Mouse (Mus musculus) stomach, embryonic 14.5 days (tissue): ENCODE measurements around the gene Kmt2d. TPM values are rescaled to one million over a fixed set of nuclear protein-coding genes. Genes with fewer than 3 reads are reported as not detected.

Experiments used
- ATAC-seq: fragments of 200-750 bp; cut with Nextera tagmentation; 2 replicates; pipeline ENCODE4 v1.8.0; 2017; ENCODE audit warnings: low read depth, moderate TSS enrichment; ENCODE audit not compliant: insufficient number of reproducible peaks, insufficient read depth, low FRiP score
- H3K27ac ChIP-seq: fragments of 300-500 bp; sonication (generic); 2 replicates; pipeline ENCODE4 v1.5.1; 2014; ENCODE audit warnings: mild to moderate bottlenecking, low read length, moderate library complexity, mixed read lengths
- H3K27me3 ChIP-seq: fragments of 300-500 bp; sonication (generic); 2 replicates; pipeline ENCODE4 v1.6.1; 2014; ENCODE audit warnings: low read length, control low read depth, mixed read lengths; ENCODE audit not compliant: control insufficient read depth, insufficient read depth
- H3K36me3 ChIP-seq: fragments of 300-500 bp; sonication (generic); 2 replicates; pipeline ENCODE4 v1.6.1; 2014; ENCODE audit warnings: mild to moderate bottlenecking, control low read depth, low read length, moderate library complexity, mixed read lengths; ENCODE audit not compliant: control insufficient read depth, insufficient read depth
- H3K4me1 ChIP-seq: fragments of 300-500 bp; sonication (generic); 2 replicates; pipeline ENCODE4 v1.6.1; 2014; ENCODE audit warnings: low read length, control low read depth, mixed read lengths; ENCODE audit not compliant: control insufficient read depth, insufficient read depth
- H3K4me2 ChIP-seq: fragments of 300-500 bp; sonication (generic); replicated peaks from 2 replicates; pipeline ENCODE4 v1.6.1; 2014; ENCODE audit warnings: low read depth, low read length, control low read depth
- H3K4me3 ChIP-seq: fragments of 300-500 bp; sonication (generic); 2 replicates; pipeline ENCODE4 v1.5.1; 2014; ENCODE audit warnings: low read depth, low read length, control low read depth
- H3K9ac ChIP-seq: fragments of 300-500 bp; sonication (generic); replicated peaks from 2 replicates; pipeline ENCODE4 v1.6.1; 2014; ENCODE audit warnings: low read depth, mild to moderate bottlenecking, control low read depth, low read length, moderate library complexity, mixed read lengths
- H3K9me3 ChIP-seq: fragments of 300-500 bp; sonication (generic); 2 replicates; pipeline ENCODE4 v1.6.1; 2016; ENCODE audit warnings: low read depth, low read length, control low read depth; ENCODE audit not compliant: control insufficient read depth
- WGBS: fragments of 180-500 bp; shearing (Covaris S2); extraction: QIAGEN DNeasy Blood & Tissue Kit; methylation state at CpG from one replicate; pipeline ENCODE4 v1.1.7; 2014; 5-methylcytosine and 5-hydroxymethylcytosine counted together
- polyA plus RNA-seq: library from polyadenylated mRNA; unstranded; fragments of >200 nt; fragmentation: Nextera tagmentation; extraction: Ambion mirVana; gene quantifications from 2 replicates; pipeline ENCODE4 v1.2.1, GENCODE M21; 2014

The Kmt2d gene
- polyA plus RNA-seq, 1 experiment from 2014 or later: 21.4 TPM

GRCm38 (mm10) chr15:98901530-98901929 is 30.5 kb upstream of the Kmt2d start:
- Histone ChIP-seq H3K4me2 (no peak overlapping the region), H3K4me1 (peaks cover 8% of the 10 kb centered on the region; the same call in 1 of the 2 replicates), H3K4me3 (no peak overlapping the region), H3K36me3 (peaks cover 6% of the 10 kb centered on the region), H3K9me3 (no peaks in the 10 kb centered on the region), H3K27me3 (peaks cover 19% of the 10 kb centered on the region), H3K9ac (no peak overlapping the region), H3K27ac (no peak overlapping the region)
- whole genome bisulfite sequencing: 81% methylated on average over 1 of the region's 1 CpGs
- no peak for ATAC-seq

DNA sequence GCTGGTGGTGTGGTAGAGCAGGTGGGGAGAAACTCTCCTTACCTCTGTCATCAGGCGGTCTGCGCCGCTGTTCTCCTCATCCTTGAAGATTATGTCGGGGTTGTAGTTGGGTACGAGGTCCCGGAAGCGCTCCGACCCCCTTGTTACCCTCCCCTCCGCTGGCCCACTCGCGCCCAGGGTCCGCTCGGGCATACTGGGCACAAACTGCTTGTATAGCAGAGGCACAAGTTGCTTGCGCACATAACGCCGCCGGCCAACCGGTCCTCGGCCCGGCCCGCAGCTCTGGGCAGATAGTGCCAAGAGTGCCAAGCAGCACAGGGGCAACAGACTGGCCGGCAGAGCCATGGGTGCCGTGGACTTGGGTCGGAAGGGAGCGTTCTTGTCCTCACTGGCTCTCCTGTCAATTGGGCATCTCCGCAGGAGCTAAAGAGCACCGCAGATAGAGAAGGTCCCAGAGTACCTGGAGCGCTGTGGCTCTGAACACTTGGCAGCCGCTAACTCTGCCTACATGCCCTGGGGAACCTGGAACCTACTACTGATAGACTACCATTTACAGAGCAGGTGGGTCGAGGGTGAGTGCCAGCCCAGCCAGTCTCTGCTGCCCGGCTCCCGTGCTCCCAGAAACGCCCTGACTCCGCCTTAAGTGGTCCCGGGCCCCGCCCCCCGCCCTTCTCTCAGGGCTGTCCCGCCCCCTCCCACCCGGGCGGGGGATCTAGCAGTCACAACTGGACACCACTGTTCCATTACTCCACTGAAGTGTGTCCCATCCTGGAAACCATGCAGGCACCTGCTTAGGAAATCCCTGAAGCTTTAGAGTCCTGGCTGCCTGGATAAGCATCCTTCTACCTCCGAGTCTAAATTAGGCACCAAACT is 27.2 kb upstream of the Kmt2d start, which contains the start of gene Dhh:
TSS of gene Dhh (minus strand) at position 613 of the 873 bp plus-strand sequence.
- H3K4me1 ChIP-seq: peaks cover 27% of the 10 kb centered on the region
- no peaks in the 10 kb centered on the region for H3K9me3 ChIP-seq
- peak within 1 kb of the TSS; percentile 22; the same call in 1 of the 2 replicates for H3K4me3 ChIP-seq
- WGBS: 2% methylated on average over 41 of the region's 41 CpGs
- no peak within 1 kb of the TSS for H3K27ac ChIP-seq
- no peaks in the 10 kb centered on the region; the same call in 1 of the 2 replicates for H3K36me3 ChIP-seq
- ATAC-seq: no peak
- H3K27me3 ChIP-seq: peaks cover 42% of the 10 kb centered on the region
- no peak within 1 kb of the TSS for H3K9ac ChIP-seq
- H3K4me2 ChIP-seq: peak within 1 kb of the TSS; percentile 35

GRCm38 (mm10) chr15:98897495-98897894 is 26.5 kb upstream of the Kmt2d start:
- no peak for ATAC-seq
- H3K4me1 ChIP-seq: peaks cover 27% of the 10 kb centered on the region
- H3K9me3 ChIP-seq: no peaks in the 10 kb centered on the region
- peaks cover 45% of the 10 kb centered on the region for H3K27me3 ChIP-seq
- no peak overlapping the region for H3K27ac ChIP-seq
- no peak overlapping the region for H3K9ac ChIP-seq
- H3K4me3 ChIP-seq: peak overlapping the region; percentile 2; the same call in 1 of the 2 replicates
- no peaks in the 10 kb centered on the region for H3K36me3 ChIP-seq
- H3K4me2 ChIP-seq: peak overlapping the region; percentile 35
- WGBS: 5% methylated on average over 10 of the region's 10 CpGs

DNA sequence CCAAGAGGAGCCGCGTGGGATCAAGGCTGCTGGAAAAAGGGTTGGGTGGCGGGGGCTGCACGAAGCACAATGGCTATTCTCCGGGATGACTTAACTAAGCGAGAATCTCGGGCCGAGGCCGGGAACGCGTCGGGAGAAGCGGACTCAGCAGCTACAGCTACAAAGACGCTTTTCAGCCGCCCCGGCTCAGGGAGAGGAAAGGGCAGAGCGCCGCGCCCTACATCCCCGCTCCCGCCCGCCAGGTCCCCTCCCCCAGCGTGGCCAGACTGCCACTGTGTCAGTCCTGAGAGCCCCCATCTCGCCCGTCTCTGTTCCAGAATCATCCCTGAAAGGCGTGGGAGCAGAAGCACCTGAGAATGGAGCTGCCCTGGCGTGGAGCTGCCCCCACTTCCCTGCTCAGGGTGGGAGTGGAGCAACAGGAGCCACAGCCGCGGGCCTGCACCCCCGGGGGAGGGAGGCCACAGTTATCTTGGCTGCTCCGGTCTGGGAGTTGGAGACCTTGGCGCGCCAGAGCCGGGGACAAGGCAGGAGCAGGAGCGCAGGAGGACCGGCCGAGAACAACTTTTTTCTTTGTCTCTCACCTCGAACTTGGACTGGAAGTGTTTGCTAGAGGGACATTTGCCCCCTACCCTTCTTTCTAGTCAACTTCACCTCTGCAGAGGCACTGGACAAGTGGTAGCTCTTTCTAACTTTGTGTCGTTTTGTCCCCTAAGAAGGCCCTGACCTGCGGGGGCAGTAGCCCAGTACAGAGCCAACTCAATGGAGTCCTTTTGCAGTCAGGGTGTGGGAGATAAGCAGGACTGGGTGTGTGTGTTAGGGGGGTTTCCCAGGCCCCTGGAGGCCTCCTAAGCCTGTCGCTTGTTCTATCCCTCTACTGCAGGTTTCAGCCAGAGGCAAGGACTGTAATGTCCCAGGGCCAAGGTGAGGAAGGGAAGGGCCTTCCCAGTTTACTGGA is 24.9 kb upstream of the Kmt2d start:
- Histone ChIP-seq H3K4me1 (peaks cover 27% of the 10 kb centered on the region), H3K4me2 (peak overlapping the region; percentile 43), H3K9me3 (no peaks in the 10 kb centered on the region), H3K4me3 (peak overlapping the region; percentile 15; the same call in 1 of the 2 replicates), H3K27me3 (peaks cover 45% of the 10 kb centered on the region), H3K27ac (0 out of 2 replicates have a peak overlapping the region, but pooled peaks have one; percentile 6), H3K36me3 (no peaks in the 10 kb centered on the region), H3K9ac (no peak overlapping the region; the same call in 1 of the 2 replicates)
- 0 out of 2 replicates have a peak, but pooled peaks have one; percentile 20 for ATAC-seq
- 2% methylated on average over 41 of the region's 41 CpGs for WGBS

DNA sequence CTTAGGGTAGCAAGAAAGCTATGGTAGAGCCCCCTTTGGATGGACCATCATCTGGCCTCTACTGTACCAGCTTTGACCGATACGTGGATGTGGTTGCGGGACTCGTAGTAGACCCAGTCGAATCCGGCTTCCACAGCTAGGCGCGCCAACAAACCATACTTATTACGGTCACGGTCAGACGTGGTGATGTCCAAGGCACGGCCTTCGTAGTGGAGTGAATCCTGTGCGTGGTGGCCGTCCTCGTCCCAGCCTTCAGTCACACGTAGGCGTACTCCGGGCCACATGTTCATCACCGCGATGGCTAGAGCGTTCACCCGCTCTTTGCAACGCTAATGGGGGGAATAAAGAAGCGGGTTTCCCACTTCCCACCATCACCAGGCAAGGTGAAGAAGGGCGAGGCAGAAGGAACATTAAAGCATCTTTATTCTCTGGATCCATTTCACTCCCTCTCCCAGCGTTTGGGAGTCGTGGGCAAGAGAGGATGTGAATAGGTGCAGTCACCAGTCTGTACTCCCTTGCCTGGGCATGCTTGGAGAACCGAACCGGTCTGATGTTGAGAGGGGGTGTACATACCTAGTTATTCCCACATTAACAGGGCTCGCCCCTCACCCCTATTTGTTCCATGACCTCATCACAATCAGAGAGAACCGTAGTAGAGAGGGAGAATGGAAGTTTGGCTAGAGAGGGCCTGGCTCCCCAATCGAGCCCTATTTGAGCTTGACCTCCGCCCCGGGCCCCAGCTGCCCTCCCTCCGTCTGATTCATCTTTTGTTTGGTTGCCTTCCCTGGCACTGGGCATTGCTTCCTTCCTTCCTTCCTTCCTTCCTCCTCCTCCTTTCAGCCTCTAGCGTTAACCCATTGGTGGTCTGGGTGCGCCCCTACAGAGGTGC is 24.0 kb upstream of the Kmt2d start:
- H3K27me3 ChIP-seq: peaks cover 45% of the 10 kb centered on the region
- H3K4me2 ChIP-seq: peak overlapping the region; percentile 98
- H3K36me3 ChIP-seq: no peaks in the 10 kb centered on the region
- 6% methylated on average over 38 of the region's 38 CpGs for WGBS
- no peak for ATAC-seq
- H3K9ac ChIP-seq: no peak overlapping the region; the same call in 1 of the 2 replicates
- H3K4me3 ChIP-seq: peak overlapping the region; percentile 54
- no peaks in the 10 kb centered on the region for H3K9me3 ChIP-seq
- H3K27ac ChIP-seq: no peak overlapping the region
- peaks cover 27% of the 10 kb centered on the region for H3K4me1 ChIP-seq

DNA sequence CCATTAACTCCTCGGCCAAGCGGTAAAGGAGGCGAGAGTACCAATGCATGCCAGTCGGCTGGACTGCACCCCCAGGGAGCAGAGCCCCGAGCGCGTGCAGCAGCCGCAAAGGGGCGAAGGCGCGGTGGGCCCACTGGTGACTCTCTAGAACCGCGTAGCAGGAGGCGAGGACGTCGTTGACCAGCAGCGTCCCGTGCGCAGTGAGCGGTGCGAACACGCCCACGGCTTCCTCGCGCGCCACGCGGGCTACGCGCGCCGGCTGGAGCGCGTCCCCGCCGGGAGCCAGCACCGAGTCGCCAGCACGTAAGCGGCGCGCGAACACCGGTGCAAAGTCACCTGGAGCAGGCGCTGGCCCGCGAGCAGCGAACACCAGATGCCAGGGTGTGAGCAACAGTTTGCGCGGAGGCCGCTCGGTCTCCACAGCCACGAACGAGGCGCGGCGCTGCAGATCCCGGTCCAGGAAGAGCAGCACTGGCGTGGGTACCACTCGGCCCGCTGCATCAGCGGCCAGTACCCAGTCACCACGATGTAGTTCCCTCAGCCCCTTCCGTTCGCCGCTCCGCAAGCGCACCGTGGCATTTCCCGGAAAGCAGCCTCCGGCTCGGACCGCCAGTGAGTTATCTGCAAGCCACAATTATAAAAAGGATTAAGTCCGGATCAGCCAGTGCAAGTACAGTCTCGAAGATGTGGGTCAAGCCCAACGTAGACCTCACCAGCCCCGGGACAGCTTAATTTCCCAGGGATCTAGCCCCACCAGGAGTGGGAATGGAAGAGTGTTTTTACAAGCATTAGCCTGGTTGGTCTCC is 23.1 kb upstream of the Kmt2d start, which contains the start of gene Rhebl1:
TSS of gene Rhebl1 (minus strand) at position 601 of the 806 bp plus-strand sequence.
- peak within 1 kb of the TSS; percentile 45; the same call in 1 of the 2 replicates for H3K9ac ChIP-seq
- 1% methylated on average over 77 of the region's 77 CpGs for WGBS
- 0 out of 2 replicates have a peak, but pooled peaks have one; percentile 30 for ATAC-seq
- H3K4me1 ChIP-seq: peaks cover 27% of the 10 kb centered on the region
- no peaks in the 10 kb centered on the region for H3K9me3 ChIP-seq
- H3K27me3 ChIP-seq: peaks cover 45% of the 10 kb centered on the region
- H3K27ac ChIP-seq: no peak within 1 kb of the TSS
- H3K4me2 ChIP-seq: peak within 1 kb of the TSS; percentile 98
- H3K4me3 ChIP-seq: peak within 1 kb of the TSS; percentile 54
- H3K36me3 ChIP-seq: no peaks in the 10 kb centered on the region

DNA sequence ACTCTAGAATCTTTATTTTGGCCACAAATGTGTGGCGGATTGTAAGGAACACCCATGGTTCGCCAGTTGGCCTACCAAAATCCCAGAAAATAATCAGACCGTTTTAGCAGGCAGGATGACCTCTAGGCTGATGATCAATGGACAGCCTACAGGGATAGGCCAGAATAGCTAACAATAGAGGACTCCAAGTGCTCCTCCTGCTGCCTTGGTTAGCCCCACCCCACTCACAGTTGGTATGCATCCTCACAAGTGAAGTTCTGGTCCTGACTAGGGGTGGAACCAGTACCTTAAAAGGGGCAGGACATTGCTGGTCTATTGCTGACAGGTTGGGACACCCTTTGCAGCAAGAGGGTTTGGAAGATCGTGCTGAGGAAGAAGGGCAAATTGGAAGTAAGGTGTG is 22.0 kb upstream of the Kmt2d start:
- no peak for ATAC-seq
- WGBS: 64% methylated on average over 4 of the region's 4 CpGs
- H3K4me2 ChIP-seq: no peak overlapping the region
- peaks cover 40% of the 10 kb centered on the region for H3K27me3 ChIP-seq
- no peak overlapping the region for H3K9ac ChIP-seq
- H3K9me3 ChIP-seq: no peaks in the 10 kb centered on the region
- no peaks in the 10 kb centered on the region for H3K36me3 ChIP-seq
- no peak overlapping the region for H3K4me3 ChIP-seq
- H3K27ac ChIP-seq: no peak overlapping the region
- H3K4me1 ChIP-seq: peaks cover 26% of the 10 kb centered on the region
